Comparison of ENCODE assay signal across 8 mouse cellular contexts in genomic region chr4:120569486-120570437, GRCm38 (mm10). TPM values are rescaled to one million over a fixed set of nuclear protein-coding genes. Genes with fewer than 3 reads are reported as not detected.
A peak's percentile ranks its signal among the peaks of the same experiment; 100 is the strongest.
DNase-seq lines count a peak whose midpoint lies in the region; ATAC-seq and TF ChIP-seq lines count a peak whose summit lies in the region.

Ctps (minus strand) TSS chr4:120570276.

- peak; percentile 94 for DNase-seq in ES-CJ7 (ENCODE audit: low read depth, low spot score)
- DNase-seq in cerebellum, adult 11 months = peak; percentile 92
- DNase-seq in heart, postnatal 25 days (ENCODE audit: low spot score) = peak; percentile 92
- DNase-seq in layer of hippocampus, adult 18-20 months (ENCODE audit: low spot score in 2 of 2) = peak; percentile 91 to 96
- peak; percentile 96 for DNase-seq in lung, adult 2 months
- peak; percentile 87 for DNase-seq in thymus, adult 18-20 months

- peak within 1 kb of the TSS; percentile 90 for H3K9ac ChIP-seq in forebrain, embryonic 15.5 days (replicated peaks)

- under 1% methylated on average over 86 of the region's 97 CpGs for WGBS in forebrain, embryonic 15.5 days
- WGBS in lung, adult 2 months = under 1% methylated on average over 97 of the region's 97 CpGs

- peaks cover 9% of the 10 kb centered on the region for H3K36me3 ChIP-seq in forebrain, embryonic 15.5 days

- peak within 1 kb of the TSS; percentile 69 for H3K4me2 ChIP-seq in forebrain, embryonic 15.5 days (replicated peaks)

- H3K9me3 ChIP-seq in forebrain, embryonic 15.5 days = no peaks in the 10 kb centered on the region

- intact Hi-C loops in heart, postnatal 25 days (cut with DNase I) = loop anchor here (10.0 kb wide), 1 partner anchor 285 kb away; the partner anchor contains the start of gene Foxo6

- no peak for TF ChIP-seq CTCF in lung, adult 2 months (IDR thresholded peaks at IDR 0.05; ENCODE audit: insufficient read depth, low read length)

- TF ChIP-seq POLR2A in lung, adult 2 months (IDR thresholded peaks at IDR 0.05; ENCODE audit: borderline replicate concordance, extremely low read depth, low read depth, low read length) = peak; percentile 95

- peak within 1 kb of the TSS; percentile 95 for H3K27ac ChIP-seq in forebrain, embryonic 15.5 days (replicated peaks)

- H3K4me3 ChIP-seq in forebrain, embryonic 15.5 days = peak within 1 kb of the TSS; percentile 95
- H3K4me3 ChIP-seq in lung, adult 2 months (replicated peaks; ENCODE audit: extremely low read depth, low read depth, low read length) = peak within 1 kb of the TSS; percentile 92

- H3K4me1 ChIP-seq in forebrain, embryonic 15.5 days = peaks cover 30% of the 10 kb centered on the region
- peaks cover 9% of the 10 kb centered on the region; the same call in 1 of the 2 replicates for H3K4me1 ChIP-seq in lung, adult 2 months (ENCODE audit: control insufficient read depth, insufficient read depth, low read length)

- ATAC-seq in forebrain, embryonic 15.5 days (replicated peaks) = peak; percentile 98
- ATAC-seq in neutrophil, adult 5-6 weeks (ENCODE audit: extremely low read depth, insufficient number of reproducible peaks, low FRiP score, poor library complexity, severe bottlenecking) = peak; percentile 89

- no peaks in the 10 kb centered on the region for H3K27me3 ChIP-seq in forebrain, embryonic 15.5 days

RNA-seq across cellular contexts. Expression of gene Ctps, which starts in this region (rescaled TPM):
- polyA plus RNA-seq in forebrain, embryonic 15.5 days (2015; fragmentation: Nextera tagmentation; extraction: Ambion mirVana) = 96.1 and 97.7 TPM in 2 replicates
- 10 to 100 TPM; 34.0 to 34.2 TPM for total RNA-seq in heart, postnatal 25 days (2021)
- 10 to 100 TPM; 33.4 to 34.1 TPM for total RNA-seq in layer of hippocampus, adult 18-20 months (2021)
- 7.7 and 10.2 TPM in 2 replicates for polyA plus RNA-seq in lung, adult 2 months (2012; rRNA removed)
- 8.7 and 9.5 TPM in 2 replicates for total RNA-seq in neutrophil, adult 5-6 weeks (2017)

Comparison
In these comparisons a context has a peak if more than half of its experiments do, and no peak if none do; other contexts are left out.
1. Peak in every context shown above with its lines: DNase-seq, ATAC-seq, H3K4me3 ChIP-seq and H3K27ac ChIP-seq.